Mouse (Mus musculus) forebrain, embryonic 11.5 days (tissue): ENCODE measurements at regions not wholly inside any gene's neighbourhood (a gene's known extent, or its start where the extent isn't known, plus 50 kb on each side); places are given as distances from the start of the nearest gene placed in this dataset.

Source experiments
- ATAC-seq: fragments of 200-750 bp; cut with Nextera tagmentation; replicated peaks from 2 replicates; pipeline ENCODE4 v1.8.0; 2017; ENCODE audit warnings: moderate TSS enrichment; ENCODE audit not compliant: low FRiP score
- DNase-seq: peaks from one replicate; pipeline ENCODE4 v3.0.0-alpha.2; 2017; ENCODE audit warnings: low spot score
- H3K27ac ChIP-seq: fragments of 300-500 bp; sonication (generic); 2 replicates; pipeline ENCODE4 v1.5.1; 2014; ENCODE audit warnings: low read depth, low read length
- H3K27me3 ChIP-seq: fragments of 300-500 bp; sonication (generic); 2 replicates; pipeline ENCODE4 v1.6.1; 2014; ENCODE audit warnings: mild to moderate bottlenecking, low read length, mixed read lengths; ENCODE audit not compliant: control insufficient read depth, insufficient read depth
- H3K36me3 ChIP-seq: fragments of 300-500 bp; sonication (generic); 2 replicates; pipeline ENCODE4 v1.6.1; 2014; ENCODE audit warnings: mild to moderate bottlenecking, low read length, moderate library complexity, mixed read lengths; ENCODE audit not compliant: control insufficient read depth, insufficient read depth
- H3K4me1 ChIP-seq: fragments of 300-500 bp; sonication (generic); replicated peaks from 2 replicates; pipeline ENCODE4 v1.6.1; 2014; ENCODE audit warnings: low read length, mixed read lengths; ENCODE audit not compliant: control insufficient read depth, insufficient read depth
- H3K4me2 ChIP-seq: fragments of 300-500 bp; sonication (generic); 2 replicates; pipeline ENCODE4 v1.6.1; 2014; ENCODE audit warnings: low read depth, mild to moderate bottlenecking, low read length, moderate library complexity, mixed read lengths; ENCODE audit not compliant: severe bottlenecking
- H3K4me3 ChIP-seq: fragments of 300-500 bp; sonication (generic); 2 replicates; pipeline ENCODE4 v1.5.1; 2014; ENCODE audit warnings: low read depth, low read length
- H3K9ac ChIP-seq: fragments of 300-500 bp; sonication (generic); 2 replicates; pipeline ENCODE4 v1.6.1; 2014; ENCODE audit warnings: low read length
- H3K9me3 ChIP-seq: fragments of 300-500 bp; sonication (generic); 2 replicates; pipeline ENCODE4 v1.6.1; 2016; ENCODE audit warnings: low read length, mixed read lengths; ENCODE audit not compliant: control insufficient read depth
- WGBS: fragments of 180-500 bp; shearing (Covaris S2); extraction: QIAGEN DNeasy Blood & Tissue Kit; methylation state at CpG from one replicate; pipeline ENCODE4 v1.1.7; 2014; 5-methylcytosine and 5-hydroxymethylcytosine counted together

GRCm38 (mm10) chr9:61746401-61746800 is 167.9 kb downstream of the Rplp1 start:
- no peak for ATAC-seq
- Histone ChIP-seq H3K4me1 (no peaks in the 10 kb centered on the region; the same call in 1 of the 2 replicates), H3K36me3 (no peaks in the 10 kb centered on the region), H3K9me3 (no peaks in the 10 kb centered on the region), H3K27ac (no peak overlapping the region), H3K9ac (no peak overlapping the region), H3K4me2 (no peak overlapping the region), H3K4me3 (no peak overlapping the region), H3K27me3 (no peaks in the 10 kb centered on the region)
- 72% methylated on average over 6 of the region's 6 CpGs for WGBS
- DNase-seq, result no peak

GRCm38 (mm10) chr9:61745301-61745801 is 169.0 kb downstream of the Rplp1 start:
- H3K4me1 ChIP-seq, result no peaks in the 10 kb centered on the region; the same call in 1 of the 2 replicates
- no peaks in the 10 kb centered on the region for H3K36me3 ChIP-seq
- no peak for DNase-seq
- H3K9me3 ChIP-seq, result no peaks in the 10 kb centered on the region
- H3K27ac ChIP-seq, result no peak overlapping the region
- no peak overlapping the region for H3K4me3 ChIP-seq
- H3K9ac ChIP-seq, result no peak overlapping the region
- H3K27me3 ChIP-seq, result no peaks in the 10 kb centered on the region
- 63% methylated on average over 7 of the region's 7 CpGs for WGBS
- H3K4me2 ChIP-seq, result no peak overlapping the region
- ATAC-seq, result no peak

GRCm38 (mm10) chr9:61733540-61733939 is 180.8 kb downstream of the Rplp1 start:
- DNase-seq, result no peak
- Histone ChIP-seq H3K27ac (no peak overlapping the region), H3K27me3 (no peaks in the 10 kb centered on the region), H3K4me1 (no peaks in the 10 kb centered on the region), H3K36me3 (no peaks in the 10 kb centered on the region), H3K4me2 (no peak overlapping the region), H3K9me3 (no peaks in the 10 kb centered on the region), H3K4me3 (no peak overlapping the region), H3K9ac (no peak overlapping the region)
- WGBS, result 75% methylated on average over 2 of the region's 2 CpGs
- ATAC-seq, result no peak

GRCm38 (mm10) chr9:61732747-61733146 is 181.6 kb downstream of the Rplp1 start:
- 83% methylated on average over 4 of the region's 4 CpGs for WGBS
- no peak overlapping the region for H3K4me3 ChIP-seq

GRCm38 (mm10) chr9:61728115-61728514 is 186.2 kb downstream of the Rplp1 start:
- Histone ChIP-seq H3K4me1 (no peaks in the 10 kb centered on the region), H3K9me3 (no peaks in the 10 kb centered on the region), H3K4me2 (no peak overlapping the region), H3K27ac (no peak overlapping the region), H3K4me3 (no peak overlapping the region), H3K27me3 (no peaks in the 10 kb centered on the region), H3K9ac (no peak overlapping the region), H3K36me3 (no peaks in the 10 kb centered on the region)
- 90% methylated on average over 4 of the region's 4 CpGs for WGBS
- ATAC-seq (no peak), DNase-seq (no peak)

More at GRCm38 (mm10) chr9:61732747-61733146, 181.6 kb downstream of the Rplp1 start:
- H3K9me3 ChIP-seq, result no peaks in the 10 kb centered on the region
- ATAC-seq (no peak), DNase-seq (no peak)
- no peaks in the 10 kb centered on the region for H3K36me3 ChIP-seq
- H3K27ac ChIP-seq, result no peak overlapping the region
- H3K9ac ChIP-seq, result no peak overlapping the region
- H3K4me2 ChIP-seq, result no peak overlapping the region
- no peaks in the 10 kb centered on the region for H3K27me3 ChIP-seq
- no peaks in the 10 kb centered on the region for H3K4me1 ChIP-seq

GRCm38 (mm10) chr9:61727651-61728050 is 186.7 kb downstream of the Rplp1 start:
- Histone ChIP-seq H3K4me3 (no peak overlapping the region), H3K9me3 (no peaks in the 10 kb centered on the region), H3K4me2 (no peak overlapping the region), H3K27ac (no peak overlapping the region), H3K27me3 (no peaks in the 10 kb centered on the region), H3K4me1 (no peaks in the 10 kb centered on the region), H3K36me3 (no peaks in the 10 kb centered on the region), H3K9ac (no peak overlapping the region)
- DNase-seq, result no peak
- WGBS, result 78% methylated on average over 10 of the region's 10 CpGs
- no peak for ATAC-seq

GRCm38 (mm10) chr9:61724070-61724469 is 190.3 kb downstream of the Rplp1 start:
- H3K9me3 ChIP-seq, result no peaks in the 10 kb centered on the region
- no peak overlapping the region for H3K9ac ChIP-seq
- peaks cover 12% of the 10 kb centered on the region for H3K4me1 ChIP-seq
- DNase-seq (no peak), ATAC-seq (no peak)
- WGBS, result 88% methylated on average over 2 of the region's 2 CpGs
- H3K4me2 ChIP-seq, result no peak overlapping the region
- H3K27ac ChIP-seq, result no peak overlapping the region
- no peaks in the 10 kb centered on the region for H3K36me3 ChIP-seq
- no peak overlapping the region for H3K4me3 ChIP-seq
- H3K27me3 ChIP-seq, result no peaks in the 10 kb centered on the region

- DNase-seq (no peak), ATAC-seq (no peak)
- H3K4me1 ChIP-seq, result peaks cover 12% of the 10 kb centered on the region
- no peaks in the 10 kb centered on the region for H3K9me3 ChIP-seq
- no peak overlapping the region for H3K4me3 ChIP-seq
- no peaks in the 10 kb centered on the region for H3K36me3 ChIP-seq
- no peak overlapping the region for H3K4me2 ChIP-seq
- no peak overlapping the region for H3K9ac ChIP-seq
- no peak overlapping the region for H3K27ac ChIP-seq
- WGBS, result 90% methylated on average over 8 of the region's 8 CpGs
- no peaks in the 10 kb centered on the region for H3K27me3 ChIP-seq
Measured at GRCm38 (mm10) chr9:61723021-61723581, 191.2 kb downstream of the Rplp1 start.

GRCm38 (mm10) chr9:61721851-61722250 is 192.5 kb downstream of the Rplp1 start:
- DNase-seq (no peak), ATAC-seq (no peak)
- Histone ChIP-seq H3K9ac (no peak overlapping the region), H3K4me2 (no peak overlapping the region), H3K27ac (no peak overlapping the region), H3K4me3 (no peak overlapping the region), H3K9me3 (no peaks in the 10 kb centered on the region), H3K36me3 (no peaks in the 10 kb centered on the region), H3K4me1 (peaks cover 12% of the 10 kb centered on the region), H3K27me3 (no peaks in the 10 kb centered on the region)
- 89% methylated on average over 5 of the region's 5 CpGs for WGBS
